Mouse (Mus musculus): ENCODE measurements around the gene Hcfc1r1. TPM values are rescaled to one million over a fixed set of nuclear protein-coding genes. Genes with fewer than 3 reads are reported as not detected.

Hcfc1r1 gene
- polyA plus RNA-seq, 1 experiment = 516 TPM

DNA sequence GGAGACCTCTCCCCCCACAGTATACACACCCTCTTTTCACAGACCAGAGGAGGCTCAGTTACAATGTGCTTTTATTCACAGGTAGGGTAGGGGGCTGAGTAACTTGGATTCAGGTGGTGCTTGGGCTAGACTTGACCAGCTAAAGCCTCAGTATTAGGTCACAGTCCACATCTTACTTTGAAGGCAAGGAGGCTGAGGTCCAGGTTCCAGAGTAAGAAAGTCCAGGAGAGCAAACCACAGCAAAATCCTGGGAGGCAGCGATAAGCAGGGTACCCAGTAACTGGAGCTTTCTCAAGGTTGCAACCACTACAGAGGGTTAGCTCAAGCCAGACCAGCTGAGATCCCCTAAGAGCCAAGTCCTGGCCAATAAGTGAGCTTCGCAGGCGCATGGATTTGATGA lies 9.1 kb downstream of the Hcfc1r1 start:
- Histone ChIP-seq H3K36me3 (replicated peaks; ENCODE audit: low read length) (no peaks in the 10 kb centered on the region), H3K27me3 (replicated peaks) (peaks cover 65% of the 10 kb centered on the region), H3K9me3 (0 out of 2 replicates have a peak, but pooled peaks cover 3% of the 10 kb centered on the region), H3K4me3 (replicated peaks) (no peak overlapping the region), H3K4me1 (peaks cover 31% of the 10 kb centered on the region)
- TF ChIP-seq GATA1 (IDR thresholded peaks at IDR 0.05; ENCODE audit: borderline replicate concordance, low read length) = no peak
- no peak for TF ChIP-seq FLI1 (IDR thresholded peaks at IDR 0.05; ENCODE audit: low read length)

DNA sequence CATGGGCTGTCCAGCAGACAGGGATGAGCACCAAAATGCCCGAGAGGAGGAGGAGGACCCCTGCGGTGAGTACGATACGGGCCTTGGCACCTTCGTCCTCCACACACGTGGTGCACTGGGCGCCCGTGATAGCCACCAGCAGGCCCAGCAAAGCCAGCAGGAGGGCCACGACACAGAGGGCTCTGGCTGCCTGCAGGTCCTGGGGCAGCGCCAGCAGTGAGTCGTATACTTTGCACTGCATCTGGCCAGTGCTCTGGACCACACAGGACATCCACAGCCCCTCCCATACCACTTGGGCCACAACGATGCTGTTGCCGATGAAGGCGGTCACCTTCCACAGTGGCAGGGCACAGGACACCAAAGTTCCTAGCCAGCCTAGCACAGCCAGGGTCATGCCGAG lies 9.8 kb downstream of the Hcfc1r1 start:
- 0 out of 2 replicates have a peak, but pooled peaks cover 3% of the 10 kb centered on the region for H3K9me3 ChIP-seq
- peaks cover 65% of the 10 kb centered on the region for H3K27me3 ChIP-seq (replicated peaks)
- peaks cover 27% of the 10 kb centered on the region for H3K4me1 ChIP-seq
- peak overlapping the region; percentile 30 for H3K4me3 ChIP-seq (replicated peaks)
- TF ChIP-seq FLI1 (IDR thresholded peaks at IDR 0.05; ENCODE audit: low read length) = no peak
- TF ChIP-seq GATA1 (IDR thresholded peaks at IDR 0.05; ENCODE audit: borderline replicate concordance, low read length) = no peak
- H3K36me3 ChIP-seq (replicated peaks; ENCODE audit: low read length) = no peaks in the 10 kb centered on the region

DNA sequence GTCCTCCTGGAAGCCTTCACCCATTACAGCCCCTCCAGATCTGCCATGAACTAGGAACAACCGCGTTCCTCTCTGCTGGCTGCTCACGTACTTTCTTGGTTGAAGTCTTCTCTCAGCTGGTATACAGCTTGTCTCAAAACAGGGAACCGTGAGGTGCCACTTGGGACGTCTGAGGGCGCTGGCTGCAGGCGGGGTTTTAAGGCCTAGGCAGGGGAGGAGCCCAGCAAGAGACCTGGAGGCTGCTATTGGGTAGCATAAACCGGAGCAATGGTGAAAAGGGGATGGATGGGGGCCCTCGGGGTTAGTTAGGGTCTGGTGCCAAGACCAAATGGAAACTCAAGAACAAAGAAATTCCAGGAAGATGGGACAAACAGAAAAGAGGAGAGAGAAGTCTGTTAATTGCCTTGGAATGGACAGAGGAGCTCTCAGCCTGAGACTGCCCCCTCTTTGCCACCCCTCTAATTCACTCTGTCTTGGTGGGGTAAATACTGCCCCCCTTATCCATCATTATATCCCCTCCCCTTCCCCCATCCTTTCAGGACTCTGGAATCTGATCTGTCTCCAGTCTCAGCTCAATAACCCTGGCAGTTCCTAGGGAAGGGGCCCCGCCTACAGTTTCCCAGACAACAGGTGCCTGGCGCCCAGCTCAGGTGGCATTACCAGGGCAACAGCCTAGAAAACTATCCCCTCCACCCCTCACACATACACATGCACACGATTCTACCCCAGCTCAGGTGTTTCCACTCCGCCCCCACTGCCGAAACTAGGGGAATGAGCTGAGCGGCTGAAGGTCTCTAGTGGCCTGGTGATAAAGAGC lies 10.7 kb downstream of the Hcfc1r1 start, which contains the start of gene Cldn9:
TSS of gene Cldn9 (minus strand) at position 171 of the 817 bp plus-strand sequence.
- H3K4me1 ChIP-seq = peaks cover 27% of the 10 kb centered on the region
- H3K27me3 ChIP-seq (replicated peaks) = peaks cover 59% of the 10 kb centered on the region
- H3K4me3 ChIP-seq (replicated peaks) = peak within 1 kb of the TSS; percentile 30
- no peaks in the 10 kb centered on the region for H3K36me3 ChIP-seq (replicated peaks; ENCODE audit: low read length)
- no peak for TF ChIP-seq FLI1 (IDR thresholded peaks at IDR 0.05; ENCODE audit: low read length)
- no peak for TF ChIP-seq GATA1 (IDR thresholded peaks at IDR 0.05; ENCODE audit: borderline replicate concordance, low read length)
- H3K9me3 ChIP-seq = 0 out of 2 replicates have a peak, but pooled peaks cover 3% of the 10 kb centered on the region

GRCm38 (mm10) chr17:23694491-23694890 lies 21.1 kb downstream of the Hcfc1r1 start:
- no peaks in the 10 kb centered on the region for H3K36me3 ChIP-seq (replicated peaks; ENCODE audit: low read length)
- H3K4me1 ChIP-seq = peaks cover 19% of the 10 kb centered on the region
- TF ChIP-seq FLI1 (IDR thresholded peaks at IDR 0.05; ENCODE audit: low read length) (no peak), GATA1 (IDR thresholded peaks at IDR 0.05; ENCODE audit: borderline replicate concordance, low read length) (no peak)
- H3K4me3 ChIP-seq (replicated peaks) = no peak overlapping the region
- no peaks in the 10 kb centered on the region for H3K9me3 ChIP-seq
- H3K27me3 ChIP-seq (replicated peaks) = peaks cover 42% of the 10 kb centered on the region

- H3K36me3 ChIP-seq (replicated peaks; ENCODE audit: low read length) = no peaks in the 10 kb centered on the region
- peaks cover 54% of the 10 kb centered on the region for H3K27me3 ChIP-seq (replicated peaks)
- TF ChIP-seq GATA1 (IDR thresholded peaks at IDR 0.05; ENCODE audit: borderline replicate concordance, low read length) = no peak
- TF ChIP-seq FLI1 (IDR thresholded peaks at IDR 0.05; ENCODE audit: low read length) = no peak
- no peak overlapping the region for H3K4me3 ChIP-seq (replicated peaks)
- H3K9me3 ChIP-seq = no peaks in the 10 kb centered on the region
- H3K4me1 ChIP-seq = peaks cover 28% of the 10 kb centered on the region
Observed at GRCm38 (mm10) chr17:23695801-23696200, 22.4 kb downstream of the Hcfc1r1 start.

DNA sequence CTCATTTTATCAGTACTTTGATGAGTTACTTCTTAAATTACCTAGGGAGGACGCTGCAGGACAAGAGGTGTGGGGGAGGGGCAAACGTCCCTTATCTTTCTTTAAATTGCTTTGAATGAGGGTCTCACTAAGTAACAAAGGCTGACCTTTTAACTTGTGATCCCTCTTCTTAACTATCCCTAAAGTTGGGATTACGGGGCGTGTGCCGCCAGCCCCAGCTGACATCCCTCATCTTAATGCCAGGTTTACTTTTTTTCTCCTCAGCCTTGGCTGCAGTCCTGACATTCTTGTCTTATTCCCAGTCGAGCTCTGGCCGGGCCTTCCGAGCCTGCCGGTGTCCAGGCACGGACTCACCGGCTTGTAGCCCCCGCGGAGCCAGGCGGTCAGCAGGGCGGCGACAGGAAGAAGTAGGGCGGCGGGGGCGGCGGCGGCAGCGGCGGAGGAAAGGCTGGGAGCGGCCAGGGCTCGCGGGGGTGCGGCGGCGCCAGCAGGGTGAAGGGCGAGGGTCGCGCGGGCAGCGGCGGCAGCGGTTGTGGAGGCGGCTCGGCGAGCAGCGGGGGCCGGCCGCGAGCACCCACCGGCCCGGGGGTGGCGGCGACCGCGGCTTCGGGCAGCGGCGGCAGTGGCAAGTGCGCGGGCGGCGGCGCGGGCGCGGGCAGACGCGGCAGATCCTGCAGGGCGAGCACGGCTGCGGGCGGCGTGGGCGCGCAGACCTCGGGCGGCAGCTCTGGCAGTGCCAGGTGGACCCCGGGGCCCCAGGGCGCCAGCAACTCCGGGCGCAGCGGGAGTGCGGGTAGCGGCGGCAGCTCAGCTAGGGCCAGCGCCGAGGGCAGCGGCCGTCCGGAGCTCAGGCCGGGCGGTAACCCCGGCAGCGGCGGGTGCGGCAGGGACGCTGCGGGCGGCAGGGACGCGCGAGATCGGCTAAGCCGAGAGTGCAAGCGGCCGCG lies 26.0 kb downstream of the Hcfc1r1 start:
- Histone ChIP-seq H3K4me1 (peaks cover 23% of the 10 kb centered on the region), H3K9me3 (no peaks in the 10 kb centered on the region), H3K27me3 (replicated peaks) (peaks cover 67% of the 10 kb centered on the region), H3K36me3 (replicated peaks; ENCODE audit: low read length) (no peaks in the 10 kb centered on the region), H3K4me3 (replicated peaks) (peak overlapping the region; percentile 93)
- TF ChIP-seq FLI1 (IDR thresholded peaks at IDR 0.05; ENCODE audit: low read length) (no peak), GATA1 (IDR thresholded peaks at IDR 0.05; ENCODE audit: borderline replicate concordance, low read length) (no peak)

DNA sequence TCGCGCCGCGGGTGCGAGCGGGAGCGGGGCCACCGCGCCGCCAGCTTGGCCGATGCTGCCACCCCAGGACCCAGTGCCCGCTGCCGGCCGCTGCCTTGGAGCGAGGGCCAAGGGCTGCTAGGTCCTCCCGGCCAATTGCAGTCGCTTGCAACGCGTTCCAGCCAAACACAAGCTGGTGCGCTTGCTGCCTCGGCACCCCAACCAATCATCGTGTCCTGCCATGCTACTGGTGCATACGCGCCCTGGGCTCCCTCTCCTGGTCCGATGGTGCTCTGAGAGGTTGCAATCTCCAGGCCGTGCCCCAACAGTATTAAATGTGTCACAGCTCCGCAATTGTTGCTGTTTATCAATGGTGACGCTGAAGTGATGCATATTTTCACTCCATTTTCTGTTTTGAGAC lies 26.7 kb downstream of the Hcfc1r1 start:
- H3K36me3 ChIP-seq (replicated peaks; ENCODE audit: low read length) = no peaks in the 10 kb centered on the region
- TF ChIP-seq GATA1 (IDR thresholded peaks at IDR 0.05; ENCODE audit: borderline replicate concordance, low read length) (no peak), FLI1 (IDR thresholded peaks at IDR 0.05; ENCODE audit: low read length) (no peak)
- peaks cover 66% of the 10 kb centered on the region for H3K27me3 ChIP-seq (replicated peaks)

DNA sequence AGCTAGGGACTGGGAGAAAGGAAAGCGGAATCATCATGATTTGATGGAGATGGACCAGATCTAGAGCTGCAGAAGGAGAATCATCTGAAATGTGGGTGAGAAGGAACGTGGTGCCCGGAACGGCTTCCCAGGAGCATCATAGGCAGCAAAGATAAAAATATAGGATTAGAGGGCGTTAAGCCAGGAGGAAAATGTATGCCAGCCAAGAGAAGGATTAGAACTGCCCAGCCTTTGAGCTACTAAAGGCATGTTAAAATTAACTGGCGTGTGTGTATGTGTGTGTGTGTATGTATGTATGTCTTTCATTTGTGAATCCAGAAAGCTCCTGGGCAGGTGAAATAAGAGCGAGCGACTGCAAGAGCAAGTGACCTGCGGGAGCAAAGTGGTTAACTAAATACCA lies 29.9 kb downstream of the Hcfc1r1 start:
- Histone ChIP-seq H3K4me3 (replicated peaks) (no peak overlapping the region), H3K4me1 (peaks cover 15% of the 10 kb centered on the region), H3K36me3 (replicated peaks; ENCODE audit: low read length) (no peaks in the 10 kb centered on the region), H3K9me3 (no peaks in the 10 kb centered on the region), H3K27me3 (replicated peaks) (peaks cover 69% of the 10 kb centered on the region)
- no peak for TF ChIP-seq FLI1 (IDR thresholded peaks at IDR 0.05; ENCODE audit: low read length)
- TF ChIP-seq GATA1 (IDR thresholded peaks at IDR 0.05; ENCODE audit: borderline replicate concordance, low read length) = no peak

More for the DNA sequence above, 26.7 kb downstream of the Hcfc1r1 start:
- peaks cover 17% of the 10 kb centered on the region for H3K4me1 ChIP-seq
- H3K9me3 ChIP-seq = no peaks in the 10 kb centered on the region
- H3K4me3 ChIP-seq (replicated peaks) = peak overlapping the region; percentile 93

- Histone ChIP-seq H3K36me3 (replicated peaks; ENCODE audit: low read length) (no peaks in the 10 kb centered on the region), H3K27me3 (replicated peaks) (peaks cover 64% of the 10 kb centered on the region), H3K9me3 (no peaks in the 10 kb centered on the region), H3K4me3 (replicated peaks) (no peak overlapping the region), H3K4me1 (peaks cover 8% of the 10 kb centered on the region)
- TF ChIP-seq GATA1 (IDR thresholded peaks at IDR 0.05; ENCODE audit: borderline replicate concordance, low read length) (no peak), FLI1 (IDR thresholded peaks at IDR 0.05; ENCODE audit: low read length) (no peak)
Observed at GRCm38 (mm10) chr17:23704741-23705140, 31.3 kb downstream of the Hcfc1r1 start.

All from megakaryocyte, embryonic 14.5 days (primary cell).